Mouse (Mus musculus) ES-E14 (cell line): ENCODE measurements at regions not wholly inside any gene's neighbourhood (a gene's known extent, or its start where the extent isn't known, plus 50 kb on each side); places are given as distances from the start of the nearest gene placed in this dataset.

Source experiments
- CHD2 ChIP-seq: IDR thresholded peaks from 2 replicates; pipeline ENCODE4 v1.6.1; 2014; ENCODE audit warnings: mild to moderate bottlenecking, low read depth, low read length, inconsistent platforms
- HCFC1 ChIP-seq: IDR thresholded peaks from 2 replicates; pipeline ENCODE4 v1.6.1; 2012; ENCODE audit warnings: low read length, inconsistent platforms, borderline replicate concordance; ENCODE audit not compliant: insufficient read depth
- MAFK ChIP-seq: IDR thresholded peaks from 2 replicates; pipeline ENCODE4 v1.6.1; 2014; ENCODE audit warnings: mild to moderate bottlenecking, low read depth, low read length, inconsistent platforms; ENCODE audit not compliant: insufficient read depth
- ZC3H11A ChIP-seq: IDR thresholded peaks from 2 replicates; pipeline ENCODE4 v1.6.1; 2012; ENCODE audit warnings: low read depth, mild to moderate bottlenecking, inconsistent platforms, low read length, borderline replicate concordance
- ZNF384 ChIP-seq: IDR thresholded peaks from 2 replicates; pipeline ENCODE4 v1.6.1; 2012; ENCODE audit warnings: low read depth, low read length, inconsistent platforms

DNA sequence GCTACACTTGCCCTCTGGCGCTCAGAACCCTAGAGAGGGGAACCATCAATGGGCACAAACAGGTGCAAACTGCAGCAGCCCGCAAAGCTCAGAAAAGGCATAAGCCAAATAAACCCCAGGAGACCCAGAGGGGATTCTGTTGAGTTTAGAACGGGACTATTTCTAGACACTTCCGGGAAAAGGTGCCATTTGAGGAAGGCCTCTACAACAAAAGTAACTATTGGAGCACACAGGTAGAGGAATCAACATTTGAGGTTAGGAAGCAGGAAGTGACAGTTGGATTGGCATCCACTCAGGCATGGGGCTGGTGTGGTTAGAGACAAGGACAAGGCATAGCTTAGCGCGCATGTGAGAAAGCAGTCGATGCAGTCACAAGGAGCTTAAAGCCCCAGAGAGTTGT, 148.3 kb downstream of the Opa1 start:
- no peak for TF ChIP-seq MAFK
- no peak for TF ChIP-seq HCFC1
- TF ChIP-seq CHD2 = no peak
- TF ChIP-seq ZNF384 = no peak
- TF ChIP-seq ZC3H11A = no peak
